Mouse (Mus musculus) limb, embryonic 10.5 days (tissue): ENCODE results near the gene Nprl3. TPM values are rescaled to one million over a fixed set of nuclear protein-coding genes. Genes with fewer than 3 reads are reported as not detected.

Experiments used
- DNase-seq: peaks from one replicate; pipeline ENCODE4 v3.0.0-alpha.2; 2017; ENCODE audit warnings: low spot score
- H3K27ac ChIP-seq: fragments of 300-500 bp; sonication (generic); 2 replicates; pipeline ENCODE4 v1.5.1; 2016; ENCODE audit warnings: mild to moderate bottlenecking
- H3K27me3 ChIP-seq: fragments of 300-500 bp; sonication (generic); 2 replicates; pipeline ENCODE4 v1.6.1; 2016; ENCODE audit warnings: low read depth, mild to moderate bottlenecking; ENCODE audit not compliant: poor library complexity, severe bottlenecking
- H3K36me3 ChIP-seq: fragments of 300-500 bp; sonication (generic); 2 replicates; pipeline ENCODE4 v1.6.1; 2016; ENCODE audit warnings: mild to moderate bottlenecking, moderate library complexity
- H3K4me1 ChIP-seq: fragments of 300-500 bp; sonication (generic); 2 replicates; pipeline ENCODE4 v1.6.1; 2016
- H3K4me3 ChIP-seq: fragments of 300-500 bp; sonication (generic); 2 replicates; pipeline ENCODE4 v1.5.1; 2016; ENCODE audit warnings: mild to moderate bottlenecking, moderate library complexity
- H3K9me3 ChIP-seq: fragments of 300-500 bp; sonication (generic); replicated peaks from 2 replicates; pipeline ENCODE4 v1.6.1; 2016; ENCODE audit warnings: mild to moderate bottlenecking
- WGBS: fragments of 180-500 bp; shearing (Covaris S2); methylation state at CpG from one replicate; pipeline ENCODE4 v1.1.7; 2016; 5-methylcytosine and 5-hydroxymethylcytosine counted together
- polyA plus RNA-seq: library from polyadenylated mRNA; unstranded; fragments of >200 nt; fragmentation: Nextera tagmentation; extraction: Ambion mirVana; gene quantifications from 2 replicates; pipeline ENCODE4 v1.2.1, GENCODE M21; 2016

Gene Nprl3
- polyA plus RNA-seq, 1 experiment from 2014 or later = 51.8 TPM

GRCm38 (mm10) chr11:32225222-32226104, 42.0 kb downstream of the Nprl3 start:
- Histone ChIP-seq H3K36me3 (peaks cover 26% of the 10 kb centered on the region), H3K27ac (peak overlapping the region; percentile 96), H3K27me3 (peaks cover 13% of the 10 kb centered on the region; the same call in 1 of the 2 replicates), H3K4me1 (peaks cover 67% of the 10 kb centered on the region), H3K4me3 (peak overlapping the region; percentile 70), H3K9me3 (no peaks in the 10 kb centered on the region)
- 58% methylated on average over 7 of the region's 7 CpGs for WGBS
- DNase-seq = peak; percentile 56

- Histone ChIP-seq H3K9me3 (no peaks in the 10 kb centered on the region), H3K36me3 (peaks cover 18% of the 10 kb centered on the region), H3K27ac (peak overlapping the region; percentile 96), H3K27me3 (peaks cover 13% of the 10 kb centered on the region; the same call in 1 of the 2 replicates), H3K4me1 (peaks cover 72% of the 10 kb centered on the region), H3K4me3 (peak overlapping the region; percentile 70; the same call in 1 of the 2 replicates)
- peak; percentile 74 for DNase-seq
- 22% methylated on average over 4 of the region's 4 CpGs for WGBS
Measured at GRCm38 (mm10) chr11:32224468-32225139, 42.9 kb downstream of the Nprl3 start.

GRCm38 (mm10) chr11:32223297-32223967, 44.1 kb downstream of the Nprl3 start:
- 75% methylated on average over 4 of the region's 4 CpGs for WGBS
- peaks cover 6% of the 10 kb centered on the region for H3K36me3 ChIP-seq
- DNase-seq = no peak
- H3K27ac ChIP-seq = no peak overlapping the region
- no peak overlapping the region for H3K4me3 ChIP-seq
- H3K4me1 ChIP-seq = peaks cover 78% of the 10 kb centered on the region
- peaks cover 13% of the 10 kb centered on the region; the same call in 1 of the 2 replicates for H3K27me3 ChIP-seq
- H3K9me3 ChIP-seq = no peaks in the 10 kb centered on the region

- H3K9me3 ChIP-seq = no peaks in the 10 kb centered on the region
- peaks cover 13% of the 10 kb centered on the region; the same call in 1 of the 2 replicates for H3K27me3 ChIP-seq
- peak overlapping the region; percentile 92 for H3K4me3 ChIP-seq
- H3K36me3 ChIP-seq = no peaks in the 10 kb centered on the region; the same call in 1 of the 2 replicates
- H3K27ac ChIP-seq = peak overlapping the region; percentile 93
- peak; percentile 40 for DNase-seq
- 12% methylated on average over 21 of the region's 21 CpGs for WGBS
- H3K4me1 ChIP-seq = peaks cover 79% of the 10 kb centered on the region
Measured at GRCm38 (mm10) chr11:32222570-32223194, 44.8 kb downstream of the Nprl3 start.

GRCm38 (mm10) chr11:32221951-32222409, 45.5 kb downstream of the Nprl3 start, which contains the start of gene Rhbdf1:
TSS of gene Rhbdf1 (minus strand) at chr11:32222300.
- Histone ChIP-seq H3K4me1 (peaks cover 72% of the 10 kb centered on the region), H3K27ac (peak within 1 kb of the TSS; percentile 93)

GRCm38 (mm10) chr11:32221225-32221950, 46.1 kb downstream of the Nprl3 start:
- Histone ChIP-seq H3K9me3 (no peaks in the 10 kb centered on the region), H3K36me3 (no peaks in the 10 kb centered on the region), H3K4me1 (peaks cover 67% of the 10 kb centered on the region), H3K27me3 (peaks cover 13% of the 10 kb centered on the region; the same call in 1 of the 2 replicates), H3K4me3 (peak overlapping the region; percentile 92), H3K27ac (peak overlapping the region; percentile 93)
- WGBS = under 1% methylated on average over 46 of the region's 46 CpGs
- peak; percentile 76 for DNase-seq

More at GRCm38 (mm10) chr11:32221951-32222409, 45.5 kb downstream of the Nprl3 start, which contains the start of gene Rhbdf1:
- H3K36me3 ChIP-seq = no peaks in the 10 kb centered on the region
- WGBS = under 1% methylated on average over 72 of the region's 72 CpGs
- peaks cover 13% of the 10 kb centered on the region; the same call in 1 of the 2 replicates for H3K27me3 ChIP-seq
- peak within 1 kb of the TSS; percentile 92 for H3K4me3 ChIP-seq
- no peaks in the 10 kb centered on the region for H3K9me3 ChIP-seq
- DNase-seq = peak; percentile 74

GRCm38 (mm10) chr11:32220607-32221224, 46.8 kb downstream of the Nprl3 start:
- H3K27me3 ChIP-seq = peaks cover 13% of the 10 kb centered on the region; the same call in 1 of the 2 replicates
- no peaks in the 10 kb centered on the region for H3K9me3 ChIP-seq
- H3K36me3 ChIP-seq = peaks cover 4% of the 10 kb centered on the region
- H3K4me1 ChIP-seq = peaks cover 62% of the 10 kb centered on the region
- DNase-seq = no peak
- H3K27ac ChIP-seq = peak overlapping the region; percentile 93
- WGBS = 33% methylated on average over 10 of the region's 10 CpGs
- peak overlapping the region; percentile 92 for H3K4me3 ChIP-seq

- Histone ChIP-seq H3K4me3 (no peak overlapping the region), H3K36me3 (peaks cover 17% of the 10 kb centered on the region), H3K4me1 (peaks cover 48% of the 10 kb centered on the region), H3K27me3 (peaks cover 13% of the 10 kb centered on the region; the same call in 1 of the 2 replicates), H3K27ac (no peak overlapping the region), H3K9me3 (no peaks in the 10 kb centered on the region)
- no peak for DNase-seq
- WGBS = 91% methylated on average over 10 of the region's 10 CpGs
Measured at GRCm38 (mm10) chr11:32219287-32219686, 48.2 kb downstream of the Nprl3 start.

- Histone ChIP-seq H3K27me3 (peaks cover 7% of the 10 kb centered on the region; the same call in 1 of the 2 replicates), H3K27ac (peak overlapping the region; percentile 32), H3K36me3 (peaks cover 24% of the 10 kb centered on the region), H3K4me1 (peaks cover 44% of the 10 kb centered on the region), H3K9me3 (no peaks in the 10 kb centered on the region), H3K4me3 (no peak overlapping the region)
- DNase-seq = no peak
- WGBS = 69% methylated on average over 6 of the region's 6 CpGs
Measured at GRCm38 (mm10) chr11:32218501-32219050, 48.9 kb downstream of the Nprl3 start.

- peaks cover 42% of the 10 kb centered on the region for H3K36me3 ChIP-seq
- no peak overlapping the region for H3K4me3 ChIP-seq
- no peaks in the 10 kb centered on the region for H3K9me3 ChIP-seq
- H3K27ac ChIP-seq = peak overlapping the region; percentile 50; the same call in 1 of the 2 replicates
- DNase-seq = peak; percentile 78
- H3K4me1 ChIP-seq = peaks cover 29% of the 10 kb centered on the region
- 29% methylated on average over 8 of the region's 8 CpGs for WGBS
- no peaks in the 10 kb centered on the region for H3K27me3 ChIP-seq
Measured at GRCm38 (mm10) chr11:32216851-32217250, 50.7 kb downstream of the Nprl3 start.
